Mouse (Mus musculus) hindbrain, embryonic 14.5 days (tissue): ENCODE measurements around the gene Unk. TPM values are rescaled to one million over a fixed set of nuclear protein-coding genes. Genes with fewer than 3 reads are reported as not detected.

Experiments used
- ATAC-seq: fragments of 200-750 bp; cut with Nextera tagmentation; 2 replicates; pipeline ENCODE4 v1.8.0; 2017; ENCODE audit warnings: moderate number of reproducible peaks, mild to moderate bottlenecking, moderate TSS enrichment, moderate library complexity; ENCODE audit not compliant: low FRiP score
- DNase-seq: peaks from one replicate; pipeline ENCODE4 v3.0.0-alpha.2; 2015; ENCODE audit warnings: low spot score
- H3K27ac ChIP-seq: fragments of 300-500 bp; sonication (generic); 2 replicates; pipeline ENCODE4 v1.5.1; 2014; ENCODE audit warnings: mild to moderate bottlenecking, moderate library complexity
- H3K27me3 ChIP-seq: fragments of 300-500 bp; sonication (generic); 2 replicates; pipeline ENCODE4 v1.6.1; 2014; ENCODE audit warnings: mild to moderate bottlenecking, low read length, mixed read lengths; ENCODE audit not compliant: control insufficient read depth, insufficient read depth
- H3K36me3 ChIP-seq: fragments of 300-500 bp; sonication (generic); replicated peaks from 2 replicates; pipeline ENCODE4 v1.6.1; 2014; ENCODE audit not compliant: control insufficient read depth, insufficient read depth
- H3K4me1 ChIP-seq: fragments of 300-500 bp; sonication (generic); replicated peaks from 2 replicates; pipeline ENCODE4 v1.6.1; 2014; ENCODE audit warnings: antibody characterized with exemption, low read length, mixed read lengths; ENCODE audit not compliant: control insufficient read depth, insufficient read depth
- H3K4me2 ChIP-seq: fragments of 300-500 bp; sonication (generic); replicated peaks from 2 replicates; pipeline ENCODE4 v1.6.1; 2014; ENCODE audit warnings: mild to moderate bottlenecking, moderate library complexity
- H3K4me3 ChIP-seq: fragments of 300-500 bp; sonication (generic); replicated peaks from 2 replicates; pipeline ENCODE4 v1.5.1; 2014; ENCODE audit warnings: mild to moderate bottlenecking, low read length
- H3K9ac ChIP-seq: fragments of 300-500 bp; sonication (generic); 2 replicates; pipeline ENCODE4 v1.6.1; 2014
- H3K9me3 ChIP-seq: fragments of 300-500 bp; sonication (generic); 2 replicates; pipeline ENCODE4 v1.6.1; 2016; ENCODE audit warnings: low read length; ENCODE audit not compliant: control insufficient read depth
- WGBS: fragments of 180-500 bp; shearing (Covaris S2); extraction: QIAGEN DNeasy Blood & Tissue Kit; methylation state at CpG from one replicate; pipeline ENCODE4 v1.1.7; 2014; 5-methylcytosine and 5-hydroxymethylcytosine counted together
- polyA plus RNA-seq: library from polyadenylated mRNA; unstranded; fragments of >200 nt; fragmentation: Nextera tagmentation; extraction: Ambion mirVana; gene quantifications from 2 replicates; pipeline ENCODE4 v1.2.1, GENCODE M21; 2014

Gene Unk
- polyA plus RNA-seq, 1 experiment from 2014 or later: 29.3 TPM

DNA sequence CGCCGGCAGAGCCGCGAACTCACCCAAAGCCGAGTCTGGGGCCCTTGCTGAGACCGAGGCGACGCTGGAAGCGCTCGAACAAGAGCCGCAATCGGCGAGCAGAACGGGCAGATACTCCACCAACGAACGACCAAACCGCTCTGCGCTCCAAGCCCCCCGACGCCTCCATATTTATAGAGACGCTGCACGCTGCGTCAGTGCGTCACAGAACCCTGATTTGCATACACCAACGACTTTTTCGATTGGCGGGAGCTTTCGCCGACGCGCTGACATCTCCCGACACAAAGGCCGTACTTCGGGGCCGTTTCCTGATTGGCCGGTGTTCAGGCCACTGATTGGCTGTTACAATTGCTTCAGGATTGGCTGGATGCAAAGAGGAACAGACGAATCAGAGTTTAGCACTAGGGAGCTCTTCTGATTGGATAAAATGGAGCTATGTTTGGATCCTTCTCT is 5.7 kb upstream of the Unk start:
- WGBS: under 1% methylated on average over 37 of the region's 37 CpGs
- ATAC-seq (peak; percentile 95), DNase-seq (peak; percentile 99)
- Histone ChIP-seq H3K27me3 (no peaks in the 10 kb centered on the region), H3K4me1 (peaks cover 18% of the 10 kb centered on the region), H3K4me2 (no peak overlapping the region), H3K9ac (peak overlapping the region; percentile 99), H3K36me3 (peaks cover 33% of the 10 kb centered on the region), H3K27ac (peak overlapping the region; percentile 100), H3K4me3 (peak overlapping the region; percentile 92), H3K9me3 (no peaks in the 10 kb centered on the region)

- Histone ChIP-seq H3K27me3 (no peaks in the 10 kb centered on the region), H3K9me3 (no peaks in the 10 kb centered on the region), H3K27ac (peak overlapping the region; percentile 57; the same call in 1 of the 2 replicates), H3K9ac (no peak overlapping the region), H3K4me1 (peaks cover 22% of the 10 kb centered on the region), H3K4me3 (no peak overlapping the region), H3K4me2 (no peak overlapping the region), H3K36me3 (peaks cover 30% of the 10 kb centered on the region)
- WGBS: 91% methylated on average over 3 of the region's 3 CpGs
- no peak for ATAC-seq
- DNase-seq: no peak
Measured at GRCm38 (mm10) chr11:116025056-116025845, 4.9 kb upstream of the Unk start.

DNA sequence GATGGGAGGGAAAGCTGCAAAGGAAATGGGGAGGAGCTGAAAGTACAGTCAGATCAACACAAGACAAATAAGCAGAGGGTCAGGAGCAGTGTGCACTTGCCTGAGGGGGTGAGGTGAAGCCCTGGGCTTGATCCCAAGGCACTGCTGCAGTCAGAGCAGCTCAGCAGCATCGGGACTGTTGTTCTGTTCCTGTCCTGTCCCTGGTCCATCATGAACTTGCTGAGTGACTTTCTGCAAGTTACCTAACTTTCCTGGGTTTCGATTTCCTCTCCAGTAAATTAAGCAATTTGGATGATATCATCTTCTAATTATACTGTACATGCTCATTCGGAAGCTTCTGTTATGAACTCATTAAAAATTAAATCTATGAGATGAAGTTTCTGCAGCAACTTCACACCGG is 2.4 kb upstream of the Unk start, which contains the start of gene H3f3b:
TSS of gene H3f3b (minus strand) at position 207 of the 400 bp plus-strand sequence.
- H3K9me3 ChIP-seq: no peaks in the 10 kb centered on the region
- ATAC-seq (no peak), DNase-seq (no peak)
- no peak within 1 kb of the TSS for H3K4me2 ChIP-seq
- no peak within 1 kb of the TSS for H3K4me3 ChIP-seq
- peaks cover 22% of the 10 kb centered on the region for H3K4me1 ChIP-seq
- no peak within 1 kb of the TSS for H3K9ac ChIP-seq
- no peak within 1 kb of the TSS for H3K27ac ChIP-seq
- WGBS: 84% methylated on average over 4 of the region's 4 CpGs
- H3K27me3 ChIP-seq: no peaks in the 10 kb centered on the region
- H3K36me3 ChIP-seq: peaks cover 6% of the 10 kb centered on the region; the same call in 1 of the 2 replicates

GRCm38 (mm10) chr11:116028177-116028865 is 1.8 kb upstream of the Unk start:
- no peak for DNase-seq
- H3K4me2 ChIP-seq: no peak overlapping the region
- H3K4me3 ChIP-seq: no peak overlapping the region
- peaks cover 3% of the 10 kb centered on the region; the same call in 1 of the 2 replicates for H3K36me3 ChIP-seq
- H3K9me3 ChIP-seq: no peaks in the 10 kb centered on the region
- H3K27ac ChIP-seq: no peak overlapping the region
- WGBS: 83% methylated on average over 9 of the region's 9 CpGs
- H3K4me1 ChIP-seq: peaks cover 25% of the 10 kb centered on the region
- H3K9ac ChIP-seq: no peak overlapping the region
- no peak for ATAC-seq
- H3K27me3 ChIP-seq: no peaks in the 10 kb centered on the region

- DNase-seq (no peak), ATAC-seq (no peak)
- Histone ChIP-seq H3K9ac (peak overlapping the region; percentile 56), H3K9me3 (no peaks in the 10 kb centered on the region), H3K36me3 (no peaks in the 10 kb centered on the region), H3K4me1 (peaks cover 25% of the 10 kb centered on the region), H3K4me3 (peak overlapping the region; percentile 59), H3K27me3 (no peaks in the 10 kb centered on the region), H3K27ac (peak overlapping the region; percentile 33; the same call in 1 of the 2 replicates), H3K4me2 (peak overlapping the region; percentile 60)
- 82% methylated on average over 6 of the region's 6 CpGs for WGBS
Measured at GRCm38 (mm10) chr11:116029086-116029865, 846 bp upstream of the Unk start.

DNA sequence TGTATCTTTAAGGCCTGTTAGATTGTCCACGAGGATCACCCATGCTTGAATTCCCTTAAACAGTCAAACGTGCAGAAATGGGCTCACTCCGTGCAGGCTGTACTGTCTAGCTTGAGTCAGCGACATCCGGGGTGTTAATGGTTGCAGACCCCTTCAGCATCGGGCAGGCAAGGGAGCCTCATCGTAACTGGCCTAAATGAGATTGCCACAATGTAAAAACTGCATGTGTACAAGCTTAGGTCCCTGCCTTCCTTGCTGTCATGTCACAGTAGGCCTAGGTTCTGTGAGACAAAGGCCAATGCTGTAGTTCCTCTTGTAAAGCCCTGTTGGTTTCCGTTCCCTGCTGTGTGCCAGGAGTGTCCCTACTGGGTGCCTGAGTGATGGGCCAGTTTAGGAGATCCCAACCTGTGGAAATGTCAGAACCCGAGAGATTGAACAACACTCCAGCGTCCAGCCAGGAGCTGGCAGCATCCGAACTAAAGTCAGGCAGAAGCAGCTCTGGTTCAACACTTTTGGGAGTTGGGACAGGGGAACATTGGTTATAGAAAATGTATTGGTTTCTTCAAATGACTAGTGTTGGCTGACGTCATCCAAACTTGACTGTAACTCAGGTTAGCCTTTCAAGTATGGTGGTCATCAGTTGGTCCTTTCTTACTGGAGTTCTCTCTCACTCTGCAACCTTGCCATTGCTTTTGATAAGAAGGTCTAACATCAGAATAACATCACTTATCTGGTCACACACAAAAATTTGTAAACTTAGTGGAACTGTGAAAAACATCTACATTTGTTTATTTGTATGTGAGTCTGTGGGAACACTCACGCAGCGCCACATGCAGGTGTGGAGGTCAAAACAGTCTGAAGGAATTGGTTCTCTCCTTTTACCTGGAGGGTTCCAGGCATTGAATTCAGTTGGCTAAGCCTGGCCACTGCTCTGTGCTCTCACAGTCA is 1.1 kb downstream of the Unk start:
- 25% methylated on average over 14 of the region's 14 CpGs for WGBS

DNA sequence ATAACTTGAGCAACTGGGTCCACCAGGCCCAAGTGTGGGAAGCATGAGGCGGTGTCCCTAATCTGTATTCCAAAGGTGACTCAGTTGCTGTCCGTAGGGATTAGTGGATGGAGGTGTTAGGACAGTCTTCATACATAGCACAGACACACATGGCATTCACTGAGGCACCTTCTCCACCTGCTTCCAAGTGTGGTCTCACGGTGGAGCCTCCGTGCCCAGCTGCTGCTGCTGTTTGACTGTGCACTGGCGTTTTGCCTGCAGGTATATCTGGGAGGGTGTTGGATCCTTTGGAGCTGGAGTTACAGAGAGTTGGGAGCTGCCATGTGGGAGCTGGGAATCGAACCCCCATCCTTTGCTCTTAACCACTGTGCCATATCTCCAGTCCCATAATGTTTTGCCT is 4.5 kb downstream of the Unk start:
- Histone ChIP-seq H3K36me3 (peaks cover 15% of the 10 kb centered on the region), H3K4me1 (peaks cover 21% of the 10 kb centered on the region), H3K9me3 (no peaks in the 10 kb centered on the region), H3K4me2 (no peak overlapping the region), H3K9ac (no peak overlapping the region), H3K27ac (no peak overlapping the region), H3K4me3 (no peak overlapping the region), H3K27me3 (no peaks in the 10 kb centered on the region)
- WGBS: 93% methylated on average over 6 of the region's 6 CpGs
- DNase-seq: no peak
- no peak for ATAC-seq

More for the DNA sequence above, 1.1 kb downstream of the Unk start:
- no peaks in the 10 kb centered on the region; the same call in 1 of the 2 replicates for H3K36me3 ChIP-seq
- H3K4me2 ChIP-seq: peak overlapping the region; percentile 86
- H3K27ac ChIP-seq: peak overlapping the region; percentile 99
- H3K9ac ChIP-seq: peak overlapping the region; percentile 84
- peak overlapping the region; percentile 59 for H3K4me3 ChIP-seq
- peak; percentile 28 for ATAC-seq
- no peak for DNase-seq
- peaks cover 25% of the 10 kb centered on the region for H3K4me1 ChIP-seq
- no peaks in the 10 kb centered on the region for H3K27me3 ChIP-seq
- no peaks in the 10 kb centered on the region for H3K9me3 ChIP-seq

- Histone ChIP-seq H3K27me3 (no peaks in the 10 kb centered on the region), H3K4me1 (peaks cover 12% of the 10 kb centered on the region), H3K27ac (no peak overlapping the region), H3K4me3 (no peak overlapping the region), H3K4me2 (no peak overlapping the region), H3K9me3 (no peaks in the 10 kb centered on the region), H3K9ac (no peak overlapping the region), H3K36me3 (peaks cover 29% of the 10 kb centered on the region)
- no peak for DNase-seq
- no peak for ATAC-seq
- 95% methylated on average over 3 of the region's 3 CpGs for WGBS
Measured at GRCm38 (mm10) chr11:116036671-116037070, 6.5 kb downstream of the Unk start.
